In the genomic region with DNA sequence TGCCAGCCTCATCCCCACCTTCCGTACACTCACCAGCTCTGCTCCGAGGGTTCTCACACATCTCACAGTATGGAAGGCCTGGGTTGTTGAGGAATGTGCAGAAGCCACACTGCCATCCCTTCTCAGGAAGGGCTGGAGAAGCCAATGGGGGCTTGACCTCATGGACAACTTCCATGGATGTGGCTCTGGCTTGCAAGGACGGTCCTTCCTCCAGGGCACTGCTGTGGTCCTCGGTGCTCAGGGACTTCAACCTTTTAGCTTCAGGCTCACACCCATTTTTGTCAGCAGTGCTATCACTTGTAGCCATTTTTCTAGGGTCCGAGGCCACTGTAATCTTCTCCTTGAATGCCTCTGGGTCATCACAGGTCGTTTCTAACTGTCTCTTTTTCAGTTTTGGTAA, we compare ENCODE assay signal across 25 mouse cellular contexts.
A peak's percentile ranks its signal among the peaks of the same experiment; 100 is the strongest.
DNase-seq lines count a peak whose midpoint lies in the region; ATAC-seq lines count a peak whose summit lies in the region.
"Had no signal": no experiment of that assay in that cellular context is flagged by ENCODE, and none has a peak within 500 bp of the region (broad histone marks: within the 10 kb centered on the region; RNA-seq: fewer than 3 reads in every experiment).

No protein-coding gene starts in this region.

- DNase-seq in embryonic facial prominence, embryonic 10.5 days (ENCODE audit: low spot score) = no peak
- no peak for DNase-seq in hindbrain, embryonic 14.5 days (ENCODE audit: low spot score)
- DNase-seq in hindbrain, embryonic 10.5 days (ENCODE audit: low spot score) = no peak
- DNase-seq in right cerebral cortex, postnatal 10 days (ENCODE audit: low spot score in 2 of 2) = no peak
- no peak for DNase-seq in cerebellum, postnatal 25 days
- DNase-seq: cerebellum, adult 11-12 months; cerebellum, postnatal 10 days; heart, postnatal 14 days; kidney, adult 9 months; kidney, postnatal 14 days; layer of hippocampus, postnatal 36 days; liver, embryonic 13.5 days; lung, postnatal 4 days; retina, postnatal 1 day had no signal

- no peak overlapping the region for H3K4me2 ChIP-seq in embryonic facial prominence, embryonic 15.5 days (replicated peaks)
- no peak overlapping the region for H3K4me2 ChIP-seq in hindbrain, embryonic 14.5 days (replicated peaks)
- H3K4me2 ChIP-seq: embryonic facial prominence, embryonic 13.5 days; heart, embryonic 12.5 days; hindbrain, embryonic 15.5 days; limb, embryonic 13.5 days; liver, embryonic 13.5 days; lung, embryonic 14.5 days; midbrain, embryonic 12.5 days; neural tube, embryonic 12.5 days had no signal

- no peak overlapping the region for H3K9ac ChIP-seq in embryonic facial prominence, embryonic 15.5 days
- H3K9ac ChIP-seq in hindbrain, embryonic 14.5 days = no peak overlapping the region
- H3K9ac ChIP-seq: embryonic facial prominence, embryonic 13.5 days; heart, embryonic 12.5 days; hindbrain, embryonic 15.5 days; limb, embryonic 13.5 days; liver, embryonic 13.5 days; lung, embryonic 14.5 days; midbrain, embryonic 12.5 days; neural tube, embryonic 12.5 days had no signal

- H3K36me3 ChIP-seq in embryonic facial prominence, embryonic 15.5 days = 0 out of 2 replicates have a peak, but pooled peaks cover 3% of the 10 kb centered on the region
- peaks cover 21% of the 10 kb centered on the region for H3K36me3 ChIP-seq in embryonic facial prominence, embryonic 10.5 days (replicated peaks)
- no peaks in the 10 kb centered on the region for H3K36me3 ChIP-seq in hindbrain, embryonic 14.5 days (replicated peaks; ENCODE audit: control insufficient read depth, insufficient read depth)
- peaks cover 8% of the 10 kb centered on the region for H3K36me3 ChIP-seq in hindbrain, embryonic 10.5 days
- peaks cover 29% of the 10 kb centered on the region for H3K36me3 ChIP-seq in megakaryocyte, embryonic 14.5 days (replicated peaks; ENCODE audit: low read length)
- H3K36me3 ChIP-seq: hindbrain, embryonic 15.5 days; neural tube, embryonic 12.5 days had no signal

- no peaks in the 10 kb centered on the region for H3K27me3 ChIP-seq in embryonic facial prominence, embryonic 15.5 days
- H3K27me3 ChIP-seq in embryonic facial prominence, embryonic 10.5 days (replicated peaks; ENCODE audit: low read depth, poor library complexity, severe bottlenecking) = no peaks in the 10 kb centered on the region
- no peaks in the 10 kb centered on the region for H3K27me3 ChIP-seq in hindbrain, embryonic 14.5 days (ENCODE audit: control insufficient read depth, insufficient read depth, low read length)
- H3K27me3 ChIP-seq in hindbrain, embryonic 10.5 days (ENCODE audit: insufficient read depth, poor library complexity, severe bottlenecking) = no peaks in the 10 kb centered on the region
- H3K27me3 ChIP-seq in megakaryocyte, embryonic 14.5 days (replicated peaks) = no peaks in the 10 kb centered on the region
- H3K27me3 ChIP-seq: embryonic facial prominence, embryonic 13.5 days; heart, embryonic 12.5 days; hindbrain, embryonic 15.5 days; limb, embryonic 13.5 days; liver, embryonic 13.5 days; midbrain, embryonic 12.5 days; neural tube, embryonic 12.5 days had no signal

- H3K4me3 ChIP-seq in embryonic facial prominence, embryonic 15.5 days (replicated peaks) = no peak overlapping the region
- no peak overlapping the region for H3K4me3 ChIP-seq in embryonic facial prominence, embryonic 10.5 days
- H3K4me3 ChIP-seq in hindbrain, embryonic 14.5 days (replicated peaks; ENCODE audit: low read length) = no peak overlapping the region
- H3K4me3 ChIP-seq in hindbrain, embryonic 10.5 days = no peak overlapping the region
- peak overlapping the region; percentile 62 for H3K4me3 ChIP-seq in megakaryocyte, embryonic 14.5 days (replicated peaks)
- H3K4me3 ChIP-seq: embryonic facial prominence, embryonic 13.5 days; heart, embryonic 12.5 days; hindbrain, embryonic 15.5 days; limb, embryonic 13.5 days; liver, embryonic 13.5 days; midbrain, embryonic 12.5 days; neural tube, embryonic 12.5 days had no signal

- 0 out of 2 replicates have a peak overlapping the region, but pooled peaks have one; percentile 4 for H3K27ac ChIP-seq in embryonic facial prominence, embryonic 15.5 days (replicated peaks)
- no peak overlapping the region for H3K27ac ChIP-seq in embryonic facial prominence, embryonic 10.5 days (replicated peaks)
- no peak overlapping the region for H3K27ac ChIP-seq in hindbrain, embryonic 14.5 days
- no peak overlapping the region for H3K27ac ChIP-seq in hindbrain, embryonic 10.5 days
- H3K27ac ChIP-seq: embryonic facial prominence, embryonic 13.5 days; hindbrain, embryonic 15.5 days; limb, embryonic 13.5 days; liver, embryonic 13.5 days; midbrain, embryonic 12.5 days; neural tube, embryonic 12.5 days had no signal

- H3K4me1 ChIP-seq in embryonic facial prominence, embryonic 15.5 days = peaks cover 3% of the 10 kb centered on the region; the same call in 1 of the 2 replicates
- no peaks in the 10 kb centered on the region; the same call in 1 of the 2 replicates for H3K4me1 ChIP-seq in embryonic facial prominence, embryonic 10.5 days
- no peaks in the 10 kb centered on the region for H3K4me1 ChIP-seq in hindbrain, embryonic 14.5 days (replicated peaks; ENCODE audit: control insufficient read depth, insufficient read depth, low read length)
- H3K4me1 ChIP-seq in hindbrain, embryonic 10.5 days (replicated peaks) = no peaks in the 10 kb centered on the region
- H3K4me1 ChIP-seq in megakaryocyte, embryonic 14.5 days = peaks cover 57% of the 10 kb centered on the region
- H3K4me1 ChIP-seq: heart, embryonic 12.5 days; liver, embryonic 13.5 days; midbrain, embryonic 12.5 days; neural tube, embryonic 12.5 days had no signal

- 80% methylated on average over 6 of the region's 6 CpGs for WGBS in embryonic facial prominence, embryonic 15.5 days
- 87% methylated on average over 6 of the region's 6 CpGs for WGBS in embryonic facial prominence, embryonic 10.5 days
- 95% methylated on average over 6 of the region's 6 CpGs for WGBS in hindbrain, embryonic 14.5 days
- WGBS in hindbrain, embryonic 10.5 days = 91% methylated on average over 6 of the region's 6 CpGs

- no peak for ATAC-seq in embryonic facial prominence, embryonic 15.5 days (ENCODE audit: insufficient number of reproducible peaks, low FRiP score, low TSS enrichment, low read depth)
- 0 out of 2 replicates have a peak, but pooled peaks have one; percentile 37 for ATAC-seq in hindbrain, embryonic 14.5 days (ENCODE audit: low FRiP score)
- no peak for ATAC-seq in megakaryocyte, adult 5-6 weeks (ENCODE audit: poor library complexity, severe bottlenecking)
- ATAC-seq: intestine, embryonic 16.5 days had no signal

- H3K9me3 ChIP-seq in embryonic facial prominence, embryonic 15.5 days (replicated peaks) = no peaks in the 10 kb centered on the region
- no peaks in the 10 kb centered on the region for H3K9me3 ChIP-seq in embryonic facial prominence, embryonic 10.5 days
- no peaks in the 10 kb centered on the region for H3K9me3 ChIP-seq in hindbrain, embryonic 14.5 days (ENCODE audit: control insufficient read depth, low read length)
- no peaks in the 10 kb centered on the region for H3K9me3 ChIP-seq in hindbrain, embryonic 10.5 days
- H3K9me3 ChIP-seq in megakaryocyte, embryonic 14.5 days = no peaks in the 10 kb centered on the region
- H3K9me3 ChIP-seq: embryonic facial prominence, embryonic 13.5 days; heart, embryonic 12.5 days; hindbrain, embryonic 15.5 days; limb, embryonic 13.5 days; liver, embryonic 13.5 days; midbrain, embryonic 12.5 days; neural tube, embryonic 12.5 days had no signal
